8 mouse cellular contexts compared by ENCODE assay signal in genomic region chr6:83349274-83349958, GRCm38 (mm10). TPM values are rescaled to one million over a fixed set of nuclear protein-coding genes. Genes with fewer than 3 reads are reported as not detected.
DNase-seq lines count a peak whose midpoint lies in the region; ATAC-seq lines count a peak whose summit lies in the region.

No protein-coding gene starts in this region.

- H3K4me3 ChIP-seq in intestine, embryonic 16.5 days (ENCODE audit: low read length) = peak overlapping the region; percentile 89

- H3K27me3 ChIP-seq in intestine, embryonic 16.5 days (replicated peaks; ENCODE audit: control insufficient read depth, insufficient read depth, low read length) = no peaks in the 10 kb centered on the region

- peaks cover 20% of the 10 kb centered on the region for H3K4me1 ChIP-seq in intestine, embryonic 16.5 days (ENCODE audit: control insufficient read depth, insufficient read depth, low read length)

- H3K9me3 ChIP-seq in intestine, embryonic 16.5 days (ENCODE audit: control insufficient read depth, low read length) = no peaks in the 10 kb centered on the region

- H3K9ac ChIP-seq in intestine, embryonic 16.5 days (ENCODE audit: low read depth, low read length) = peak overlapping the region; percentile 96

- intact Hi-C loops in gastrocnemius, postnatal 36 days (cut with DNase I) = no loop called here
- intact Hi-C loops in left cerebral cortex, postnatal 25 days (cut with DNase I) = loop anchor here (2.0 kb wide), 1 partner anchor 157 kb away; the partner anchor contains the start of gene Dguok

- H3K4me2 ChIP-seq in intestine, embryonic 16.5 days (ENCODE audit: low read depth, low read length) = peak overlapping the region; percentile 80

- under 1% methylated on average over 53 of the region's 53 CpGs for WGBS in intestine, embryonic 16.5 days

- DNase-seq in adrenal gland, adult 8-10 months = peak; percentile 77
- DNase-seq in embryo, embryonic 11.5 days (ENCODE audit: low read depth, low spot score) = peak; percentile 67
- peak; percentile 80 to 86 for DNase-seq in gastrocnemius, postnatal 36 days
- peak; percentile 86 to 88 for DNase-seq in left cerebral cortex, postnatal 25 days (ENCODE audit: low spot score in 2 of 2)
- DNase-seq in mesoderm, embryonic 11.5 days (ENCODE audit: low read depth, low spot score) = peak; percentile 84
- DNase-seq in right cerebral cortex, postnatal 25 days = peak; percentile 88
- DNase-seq in urinary bladder, postnatal 4 days (ENCODE audit: low spot score in 2 of 2) = peak; percentile 83 to 94

- no peaks in the 10 kb centered on the region for H3K36me3 ChIP-seq in intestine, embryonic 16.5 days (ENCODE audit: control insufficient read depth, insufficient read depth, low read length)

- peak overlapping the region; percentile 54 for H3K27ac ChIP-seq in intestine, embryonic 16.5 days (ENCODE audit: low read length)

- peak; percentile 95 for ATAC-seq in intestine, embryonic 16.5 days

RNA-seq across cellular contexts. Expression of gene Bola3, which starts 0.5 kb away (rescaled TPM):
- total RNA-seq in adrenal gland, adult 8-10 months (2022) = 100 to 1,000 TPM in 3 of 4 experiments, 10 to 100 TPM in 1; 94.1 to 174 (median 137) TPM
- 100 to 1,000 TPM; 223 to 243 TPM for total RNA-seq in gastrocnemius, postnatal 36 days (2021)
- 173 and 186 TPM in 2 replicates for polyA plus RNA-seq in intestine, embryonic 16.5 days (2015; fragmentation: Nextera tagmentation; extraction: Ambion mirVana)
- total RNA-seq in left cerebral cortex, postnatal 25 days (2021) = 10 to 100 TPM; 52.3 to 56.5 TPM

RNA-seq across cellular contexts. Expression of gene Mob1a, which starts 23.6 kb away (rescaled TPM):
- total RNA-seq in adrenal gland, adult 8-10 months (2022) = 10 to 100 TPM; 66.9 to 77.3 (median 71.4) TPM
- total RNA-seq in gastrocnemius, postnatal 36 days (2021) = 1 to 10 TPM; 9.5 to 9.8 TPM
- polyA plus RNA-seq in intestine, embryonic 16.5 days (2015; fragmentation: Nextera tagmentation; extraction: Ambion mirVana) = 50.8 and 52.8 TPM in 2 replicates
- 10 to 100 TPM; 20.0 to 20.2 TPM for total RNA-seq in left cerebral cortex, postnatal 25 days (2021)

RNA-seq across cellular contexts. Expression of gene Mthfd2, which starts 23.7 kb away (rescaled TPM):
- total RNA-seq in adrenal gland, adult 8-10 months (2022) = 10 to 100 TPM; 14.4 to 19.3 (median 17.6) TPM
- total RNA-seq in gastrocnemius, postnatal 36 days (2021) = 1 to 10 TPM; 4.3 to 8.2 TPM
- 36.4 and 43.5 TPM in 2 replicates for polyA plus RNA-seq in intestine, embryonic 16.5 days (2015; fragmentation: Nextera tagmentation; extraction: Ambion mirVana)
- total RNA-seq in left cerebral cortex, postnatal 25 days (2021) = 1 to 10 TPM; 5.0 to 6.3 TPM

Comparison
In these comparisons a context has a peak if more than half of its experiments do, and no peak if none do; other contexts are left out.
1. Peak in every context shown above with its lines: DNase-seq, ATAC-seq, H3K4me3 ChIP-seq and H3K27ac ChIP-seq.